Mouse (Mus musculus) erythroblast, embryonic 14.5 days (primary cell): Measurements from ENCODE around the gene Slc38a10.

Experiments used
- GATA1 ChIP-seq: IDR thresholded peaks from 2 replicates; pipeline ENCODE4 v1.6.1; 2012; ENCODE audit warnings: low read length, inconsistent platforms, mixed read lengths
- TAL1 ChIP-seq: IDR thresholded peaks from 3 replicates; pipeline ENCODE4 v1.6.1; 2012; ENCODE audit warnings: low read length, inconsistent platforms, mixed read lengths

DNA sequence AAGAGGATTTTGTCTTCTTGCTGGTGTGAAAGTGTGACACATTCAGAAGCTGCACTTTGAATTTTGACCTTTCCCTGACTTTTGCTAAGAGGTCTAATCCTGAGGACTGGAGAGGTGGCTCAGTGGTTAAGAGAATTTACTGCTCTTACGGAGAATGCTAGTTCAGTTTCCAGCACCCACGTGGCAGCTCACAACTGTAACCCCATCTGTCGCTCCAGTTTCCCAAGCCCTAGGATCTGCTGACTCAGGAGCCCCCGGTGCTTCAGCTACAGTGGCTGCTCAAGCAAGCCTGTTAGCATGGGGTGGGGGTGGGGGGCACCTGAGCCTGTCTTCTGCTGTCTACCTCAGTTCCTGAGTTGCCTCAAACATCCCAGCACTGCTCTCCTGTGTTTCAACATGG lies 28.2 kb upstream of the Slc38a10 start:
- TF ChIP-seq GATA1, result no peak
- no peak for TF ChIP-seq TAL1
